In genomic region chr8:84654597-84654996, GRCm38 (mm10) we compare ENCODE assay signal across 9 mouse cellular contexts. TPM values are rescaled to one million over a fixed set of nuclear protein-coding genes. Genes with fewer than 3 reads are reported as not detected.
DNase-seq lines count a peak whose midpoint lies in the region; ATAC-seq lines count a peak whose summit lies in the region.
"Had no signal": no experiment of that assay in that cellular context is flagged by ENCODE, and none has a peak within 500 bp of the region (broad histone marks: within the 10 kb centered on the region; RNA-seq: fewer than 3 reads in every experiment).

No protein-coding gene starts in this region.

- H3K27ac ChIP-seq in midbrain, embryonic 10.5 days (replicated peaks) = peak overlapping the region; percentile 91
- no peak overlapping the region for H3K27ac ChIP-seq in midbrain, embryonic 16.5 days (ENCODE audit: low read length)
- H3K27ac ChIP-seq in hindbrain, embryonic 13.5 days = peak overlapping the region; percentile 88; the same call in 1 of the 2 replicates
- peak overlapping the region; percentile 87 for H3K27ac ChIP-seq in neural tube, embryonic 13.5 days (replicated peaks)

- DNase-seq in CD4-positive, CD25-positive, alpha-beta regulatory T cell, adult 2 months (ENCODE audit: low read depth, low spot score) = peak; percentile 44
- peak; percentile 44 for DNase-seq in midbrain, embryonic 10.5 days (ENCODE audit: low spot score)
- DNase-seq in right cerebral cortex, postnatal 4 days = no peak
- DNase-seq in urinary bladder, postnatal 4 days (ENCODE audit: low spot score in 2 of 2) = no peak
- DNase-seq: left cerebral cortex, postnatal 4 days had no signal

- no peak for ATAC-seq in CD4-positive, CD25-positive, alpha-beta regulatory T cell, adult 4 months
- no peak for ATAC-seq in midbrain, embryonic 16.5 days
- ATAC-seq in hindbrain, embryonic 13.5 days (ENCODE audit: low FRiP score) = no peak
- ATAC-seq in neural tube, embryonic 13.5 days (ENCODE audit: low read depth) = no peak

- no peaks in the 10 kb centered on the region for H3K9me3 ChIP-seq in midbrain, embryonic 10.5 days (replicated peaks)
- H3K9me3 ChIP-seq in midbrain, embryonic 16.5 days (replicated peaks; ENCODE audit: control insufficient read depth, low read length, poor library complexity, severe bottlenecking) = no peaks in the 10 kb centered on the region
- H3K9me3 ChIP-seq in hindbrain, embryonic 13.5 days = no peaks in the 10 kb centered on the region
- no peaks in the 10 kb centered on the region for H3K9me3 ChIP-seq in neural tube, embryonic 13.5 days

- H3K4me2 ChIP-seq in midbrain, embryonic 16.5 days (ENCODE audit: low read length) = no peak overlapping the region
- H3K4me2 ChIP-seq in hindbrain, embryonic 13.5 days = no peak overlapping the region
- no peak overlapping the region for H3K4me2 ChIP-seq in neural tube, embryonic 13.5 days

- H3K4me1 ChIP-seq in midbrain, embryonic 10.5 days = peaks cover 65% of the 10 kb centered on the region
- peaks cover 11% of the 10 kb centered on the region; the same call in 1 of the 2 replicates for H3K4me1 ChIP-seq in midbrain, embryonic 16.5 days (ENCODE audit: control insufficient read depth, insufficient read depth, low read length)
- H3K4me1 ChIP-seq in hindbrain, embryonic 13.5 days (replicated peaks) = peaks cover 42% of the 10 kb centered on the region
- peaks cover 67% of the 10 kb centered on the region for H3K4me1 ChIP-seq in neural tube, embryonic 13.5 days (replicated peaks)

- H3K27me3 ChIP-seq in midbrain, embryonic 10.5 days (ENCODE audit: low read depth, poor library complexity, severe bottlenecking) = no peaks in the 10 kb centered on the region
- 0 out of 2 replicates have a peak, but pooled peaks cover 3% of the 10 kb centered on the region for H3K27me3 ChIP-seq in midbrain, embryonic 16.5 days (ENCODE audit: control insufficient read depth, insufficient read depth, low read depth, low read length)
- peaks cover 3% of the 10 kb centered on the region; the same call in 1 of the 2 replicates for H3K27me3 ChIP-seq in hindbrain, embryonic 13.5 days
- H3K27me3 ChIP-seq in neural tube, embryonic 13.5 days = no peaks in the 10 kb centered on the region

- 47% methylated on average over 4 of the region's 4 CpGs for WGBS in midbrain, embryonic 10.5 days
- 25% methylated on average over 4 of the region's 4 CpGs for WGBS in midbrain, embryonic 16.5 days
- WGBS in hindbrain, embryonic 13.5 days = 40% methylated on average over 4 of the region's 4 CpGs
- WGBS in neural tube, embryonic 13.5 days = 49% methylated on average over 4 of the region's 4 CpGs

- H3K9ac ChIP-seq in midbrain, embryonic 16.5 days (ENCODE audit: low read depth, low read length) = no peak overlapping the region
- no peak overlapping the region for H3K9ac ChIP-seq in hindbrain, embryonic 13.5 days
- H3K9ac ChIP-seq in neural tube, embryonic 13.5 days = no peak overlapping the region

- H3K36me3 ChIP-seq in midbrain, embryonic 10.5 days = no peaks in the 10 kb centered on the region
- no peaks in the 10 kb centered on the region for H3K36me3 ChIP-seq in midbrain, embryonic 16.5 days (ENCODE audit: control insufficient read depth, insufficient read depth, low read length)
- H3K36me3 ChIP-seq in hindbrain, embryonic 13.5 days = no peaks in the 10 kb centered on the region
- no peaks in the 10 kb centered on the region for H3K36me3 ChIP-seq in neural tube, embryonic 13.5 days

- H3K4me3 ChIP-seq in midbrain, embryonic 10.5 days = peak overlapping the region; percentile 7; the same call in 1 of the 2 replicates
- H3K4me3 ChIP-seq in midbrain, embryonic 16.5 days (ENCODE audit: low read depth, low read length) = no peak overlapping the region
- no peak overlapping the region for H3K4me3 ChIP-seq in hindbrain, embryonic 13.5 days
- no peak overlapping the region for H3K4me3 ChIP-seq in neural tube, embryonic 13.5 days

RNA-seq across cellular contexts. Expression of gene Ier2, which starts 8.1 kb away (rescaled TPM):
- polyA plus RNA-seq in CD4-positive, CD25-positive, alpha-beta regulatory T cell, adult 4 months (2017; shearing (Covaris generic)) = 10 to 100 TPM; 39.5 to 42.6 TPM
- 63.6 and 78.2 TPM in 2 replicates for polyA plus RNA-seq in midbrain, embryonic 10.5 days (2016; fragmentation: Nextera tagmentation; extraction: Ambion mirVana)
- polyA plus RNA-seq in midbrain, embryonic 16.5 days (2015; fragmentation: Nextera tagmentation; extraction: Ambion mirVana) = 13.0 and 16.3 TPM in 2 replicates
- 26.1 and 32.2 TPM in 2 replicates for polyA plus RNA-seq in hindbrain, embryonic 13.5 days (2015; fragmentation: Nextera tagmentation; extraction: Ambion mirVana)
- 32.5 and 37.7 TPM in 2 replicates for polyA plus RNA-seq in neural tube, embryonic 13.5 days (2015; fragmentation: Nextera tagmentation; extraction: Ambion mirVana)

RNA-seq across cellular contexts. Expression of gene Trmt1, which starts 31.5 kb away (rescaled TPM):
- 10 to 100 TPM; 45.0 to 60.3 TPM for polyA plus RNA-seq in CD4-positive, CD25-positive, alpha-beta regulatory T cell, adult 4 months (2017; shearing (Covaris generic))
- 56.4 and 58.1 TPM in 2 replicates for polyA plus RNA-seq in midbrain, embryonic 10.5 days (2016; fragmentation: Nextera tagmentation; extraction: Ambion mirVana)
- 59.0 and 68.1 TPM in 2 replicates for polyA plus RNA-seq in midbrain, embryonic 16.5 days (2015; fragmentation: Nextera tagmentation; extraction: Ambion mirVana)
- 51.9 and 60.3 TPM in 2 replicates for polyA plus RNA-seq in hindbrain, embryonic 13.5 days (2015; fragmentation: Nextera tagmentation; extraction: Ambion mirVana)
- 53.6 and 55.5 TPM in 2 replicates for polyA plus RNA-seq in neural tube, embryonic 13.5 days (2015; fragmentation: Nextera tagmentation; extraction: Ambion mirVana)

RNA-seq across cellular contexts. Expression of gene Nacc1, which starts 33.1 kb away (rescaled TPM):
- 1 to 10 TPM; 8.1 to 9.1 TPM for polyA plus RNA-seq in CD4-positive, CD25-positive, alpha-beta regulatory T cell, adult 4 months (2017; shearing (Covaris generic))
- polyA plus RNA-seq in midbrain, embryonic 10.5 days (2016; fragmentation: Nextera tagmentation; extraction: Ambion mirVana) = 24.8 and 26.3 TPM in 2 replicates
- 13.0 and 14.2 TPM in 2 replicates for polyA plus RNA-seq in midbrain, embryonic 16.5 days (2015; fragmentation: Nextera tagmentation; extraction: Ambion mirVana)
- 13.7 and 14.4 TPM in 2 replicates for polyA plus RNA-seq in hindbrain, embryonic 13.5 days (2015; fragmentation: Nextera tagmentation; extraction: Ambion mirVana)
- polyA plus RNA-seq in neural tube, embryonic 13.5 days (2015; fragmentation: Nextera tagmentation; extraction: Ambion mirVana) = 14.1 and 15.1 TPM in 2 replicates

RNA-seq across cellular contexts. Expression of gene Lyl1, which starts 46.7 kb away (rescaled TPM):
- 1 to 10 TPM; 2.0 to 2.6 TPM for polyA plus RNA-seq in CD4-positive, CD25-positive, alpha-beta regulatory T cell, adult 4 months (2017; shearing (Covaris generic))
- 4.8 and 5.8 TPM in 2 replicates for polyA plus RNA-seq in midbrain, embryonic 10.5 days (2016; fragmentation: Nextera tagmentation; extraction: Ambion mirVana)
- 2.2 and 3.1 TPM in 2 replicates for polyA plus RNA-seq in midbrain, embryonic 16.5 days (2015; fragmentation: Nextera tagmentation; extraction: Ambion mirVana)
- 3.9 and 4.2 TPM in 2 replicates for polyA plus RNA-seq in hindbrain, embryonic 13.5 days (2015; fragmentation: Nextera tagmentation; extraction: Ambion mirVana)
- 2.8 and 3.6 TPM in 2 replicates for polyA plus RNA-seq in neural tube, embryonic 13.5 days (2015; fragmentation: Nextera tagmentation; extraction: Ambion mirVana)

Comparison
In these comparisons a context has a peak if more than half of its experiments do, and no peak if none do; other contexts are left out.
1. DNase-seq: peak in CD4-positive, CD25-positive, alpha-beta regulatory T cell, adult 2 months (single experiment) and midbrain, embryonic 10.5 days (single experiment); none in right cerebral cortex, postnatal 4 days (single experiment) and urinary bladder, postnatal 4 days (0 of 2).